Mouse (Mus musculus) CD8-positive naive resting alpha-beta T cell, adult 2 months (primary cell): ENCODE results near the gene Dok4.

Experiments
- DNase-seq, 2 experiments: peaks; one replicate each; pipeline ENCODE4 v3.0.0; 2022; ENCODE audit warnings: low read depth in 2 of 2, low spot score in 2 of 2

The Dok4 gene

DNA sequence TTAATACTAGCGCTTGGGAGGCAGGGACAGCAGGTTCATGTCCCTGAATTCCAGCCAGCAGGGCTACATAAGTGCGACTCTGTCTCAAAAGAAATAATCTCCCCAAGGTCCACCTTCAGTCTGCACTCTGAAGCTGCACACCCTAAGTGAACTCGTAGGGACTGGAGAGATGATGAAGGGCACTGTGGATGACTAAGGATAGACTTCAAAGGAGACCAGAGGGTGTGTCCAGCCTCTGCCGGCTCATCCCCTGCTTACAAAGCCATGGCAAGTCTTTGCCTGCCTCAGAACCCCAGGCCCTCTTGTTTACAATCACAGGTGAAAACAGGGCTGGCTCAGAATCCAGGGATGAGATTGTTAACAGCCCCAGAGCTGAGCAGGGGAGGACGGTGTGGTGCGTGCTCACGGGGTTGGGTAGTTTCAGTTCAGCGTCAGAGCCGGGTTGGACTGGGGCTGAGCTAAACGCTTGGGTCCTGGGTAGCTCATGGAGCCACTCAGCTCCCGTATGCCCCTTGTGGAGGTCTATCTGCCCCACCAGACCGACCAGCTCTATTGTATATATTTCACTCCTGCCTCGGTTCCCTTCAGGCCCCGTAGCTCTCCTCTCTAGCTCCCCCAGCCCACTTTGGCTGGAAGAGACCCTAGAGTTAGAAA is 12.4 kb upstream of the Dok4 start:
- no peak for DNase-seq

DNA sequence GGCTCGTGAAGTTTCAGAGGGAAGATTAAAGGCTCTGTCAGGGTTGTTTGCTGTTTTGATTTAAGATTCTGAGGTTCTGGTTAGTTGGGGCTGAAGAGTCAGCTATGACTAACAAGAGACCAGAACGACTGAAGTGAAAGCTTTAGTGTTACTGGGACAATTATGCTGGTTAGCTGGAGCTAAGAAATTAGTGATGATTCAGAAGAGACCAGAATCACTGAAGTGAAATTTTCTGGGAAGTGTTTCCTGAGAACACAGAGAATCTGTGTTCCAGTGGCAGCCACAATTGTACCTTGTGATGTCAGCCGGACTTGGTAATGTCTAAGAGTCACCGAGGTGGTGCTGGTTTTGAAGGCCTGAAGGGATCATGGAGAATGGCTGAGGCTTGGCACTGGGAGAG is 4.6 kb upstream of the Dok4 start:
- no peak for DNase-seq

DNA sequence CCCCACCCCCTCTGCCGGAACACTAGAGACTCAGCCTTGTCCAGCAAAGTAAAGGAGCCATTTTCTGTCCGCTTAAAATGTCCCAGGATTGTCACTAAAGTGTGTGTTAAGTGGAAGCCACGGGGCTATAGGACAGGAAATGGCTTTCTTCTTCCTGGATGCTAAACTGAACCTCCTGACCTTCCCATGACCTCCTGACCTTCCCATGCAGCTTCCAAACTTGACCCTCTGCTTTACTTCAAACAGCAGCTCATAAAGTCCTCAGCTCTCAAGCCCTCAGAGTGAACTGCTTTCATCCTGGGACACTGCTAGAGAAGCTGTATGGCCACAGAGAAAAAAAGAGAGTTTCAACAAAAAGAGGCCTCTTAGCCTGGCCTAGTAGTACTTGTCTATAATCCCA is 690 bp upstream of the Dok4 start:
- DNase-seq, result no peak

DNA sequence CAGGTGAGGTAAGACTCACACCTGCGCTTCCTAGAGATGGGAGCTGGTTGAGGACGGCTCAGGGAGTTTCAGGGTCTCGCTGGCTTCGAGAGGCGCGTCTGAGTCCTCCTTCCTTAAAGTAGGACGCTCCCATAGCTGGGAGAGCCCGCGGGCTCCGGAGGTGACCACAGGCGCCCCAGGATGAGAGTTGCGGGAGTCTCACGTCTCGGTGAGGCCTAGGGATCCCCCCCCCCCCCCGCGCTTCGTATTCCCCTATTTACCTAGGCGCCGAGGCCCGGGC is 319 bp downstream of the Dok4 start:
- no peak for DNase-seq

DNA sequence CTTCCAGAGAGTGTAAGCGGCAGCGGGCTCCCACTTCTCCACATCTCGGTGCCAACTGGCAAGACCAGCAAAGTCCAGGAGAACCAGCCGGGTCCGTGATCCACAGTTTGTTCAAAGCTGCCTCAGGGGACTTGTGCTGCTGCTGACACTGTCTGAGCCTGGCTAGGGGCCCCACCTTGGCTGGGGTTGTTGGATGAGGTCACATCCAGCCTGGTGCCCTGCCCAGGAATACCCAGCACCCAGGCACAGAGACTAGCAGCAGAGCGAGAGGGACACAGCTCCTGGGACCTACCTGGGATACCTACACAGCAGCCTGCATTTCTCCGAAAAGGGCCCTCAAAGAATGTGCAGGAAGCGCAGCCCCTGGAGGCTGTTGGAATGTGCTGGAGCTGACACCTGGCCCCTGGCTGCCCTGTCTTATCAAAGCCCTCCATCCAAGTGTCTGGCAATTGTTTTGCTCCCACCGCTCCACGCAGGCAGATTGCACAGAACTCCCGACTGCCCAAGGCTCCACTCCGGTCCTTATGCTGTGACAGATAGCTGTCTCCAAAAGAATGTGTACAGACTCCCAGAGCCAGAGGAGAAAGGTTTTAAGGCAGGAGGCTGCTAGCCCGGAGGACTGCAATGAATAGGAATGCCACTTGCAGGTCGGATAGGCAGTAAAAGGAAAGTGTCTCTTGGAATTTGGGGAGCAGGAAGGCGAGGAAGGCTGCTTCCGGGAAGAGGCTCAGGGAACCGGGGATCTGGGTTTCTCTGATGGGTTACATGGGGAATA is 847 bp downstream of the Dok4 start:
- DNase-seq, result no peak

DNA sequence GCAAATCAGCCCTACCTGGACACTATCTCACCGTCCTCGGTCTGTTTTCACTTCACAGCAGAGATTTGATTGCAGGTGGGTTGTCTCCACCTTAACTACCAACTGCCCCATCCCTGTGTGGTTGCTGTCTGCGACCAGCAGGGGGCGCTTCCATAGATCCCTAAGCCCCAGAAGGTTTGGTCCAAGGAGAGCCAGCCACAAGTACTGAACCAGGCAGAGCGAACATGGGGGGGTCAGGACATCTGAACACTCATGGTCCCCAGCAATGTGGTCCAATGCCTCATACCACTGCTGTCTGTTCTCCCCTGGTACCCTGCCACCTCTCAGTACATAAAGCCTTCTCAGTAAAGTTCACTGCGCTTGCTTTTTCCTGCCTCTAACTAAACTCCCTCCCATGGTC is 1.8 kb downstream of the Dok4 start:
- DNase-seq, result peak; percentile 61 to 63

DNA sequence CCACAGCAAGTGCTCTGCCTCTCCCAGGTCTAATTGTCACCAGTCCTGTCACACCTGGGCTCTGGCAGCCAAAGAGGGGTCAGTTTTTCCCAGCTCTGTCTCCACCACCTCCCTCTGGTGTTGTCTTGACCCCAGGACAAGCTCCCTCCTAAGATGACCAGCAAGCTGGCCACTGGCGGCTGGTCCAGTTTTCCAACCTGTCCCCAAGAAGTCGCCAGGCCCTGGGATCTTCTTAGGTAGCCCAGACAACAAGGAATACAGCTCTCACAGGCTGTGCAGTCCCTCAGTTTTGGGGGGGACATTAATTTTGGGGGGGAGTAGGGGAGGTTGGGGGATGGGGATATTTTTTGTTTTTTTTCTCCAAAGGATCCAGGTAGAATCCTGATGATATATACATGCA is 3.6 kb downstream of the Dok4 start:
- DNase-seq, result no peak

DNA sequence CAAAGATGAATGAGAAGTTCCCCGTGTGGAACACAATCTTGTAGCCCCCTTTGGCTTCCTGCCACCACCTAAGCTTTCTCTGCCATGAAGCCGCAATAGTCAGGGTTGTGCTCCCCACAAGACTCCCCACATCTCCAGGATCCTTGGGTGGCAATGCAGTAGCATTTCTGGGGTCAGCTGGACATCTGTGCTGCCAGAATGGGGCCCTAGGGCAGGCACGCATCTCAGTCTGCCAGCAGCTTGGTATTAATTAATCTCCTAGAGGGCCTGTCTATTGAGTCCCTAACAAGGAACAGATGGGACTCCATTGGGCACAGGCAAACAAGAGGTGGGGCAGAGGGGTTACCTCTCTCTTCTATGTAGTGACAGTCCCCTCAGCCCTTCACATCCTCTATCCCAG is 4.0 kb downstream of the Dok4 start:
- DNase-seq, result no peak

DNA sequence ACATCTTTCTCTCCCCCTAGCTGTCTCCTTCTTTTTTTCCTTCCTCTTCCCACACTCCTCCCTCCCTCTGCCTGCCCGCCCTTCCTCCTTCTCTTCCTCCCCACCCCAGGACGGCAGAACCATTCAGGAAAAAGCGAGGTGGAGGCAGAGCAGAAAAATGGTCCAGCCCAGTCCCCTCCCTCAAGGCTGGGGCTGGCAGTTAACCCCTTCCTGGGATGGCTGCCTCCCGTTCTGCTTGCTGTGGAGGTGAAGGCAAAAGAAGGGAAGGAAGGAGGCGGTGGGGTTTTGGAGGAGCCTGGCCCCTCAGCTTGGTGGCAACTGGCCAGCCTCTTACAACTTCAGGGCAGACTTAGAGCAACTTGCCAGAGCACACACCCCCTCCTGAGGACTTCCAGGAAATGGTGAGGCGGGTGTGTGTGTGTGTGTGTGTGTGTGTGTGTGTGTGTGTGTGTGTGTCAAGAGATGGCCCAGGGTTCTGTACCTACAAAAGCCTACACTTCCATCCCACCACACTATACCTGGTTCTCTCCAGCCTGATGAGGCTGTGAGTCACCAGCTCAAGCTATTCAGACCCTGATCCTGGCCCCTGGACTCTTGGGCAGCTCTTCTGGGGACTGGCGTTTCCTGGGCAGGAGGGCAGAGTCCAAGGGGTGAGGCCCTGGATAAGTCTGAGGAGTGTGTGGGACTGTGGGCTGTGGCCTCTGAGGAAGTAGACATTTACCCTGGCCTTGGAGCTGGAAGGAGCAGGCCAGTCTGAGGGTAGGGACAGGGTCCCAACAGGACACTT is 4.8 kb downstream of the Dok4 start:
- peak in 1 of 2 experiments; percentile 29 for DNase-seq

DNA sequence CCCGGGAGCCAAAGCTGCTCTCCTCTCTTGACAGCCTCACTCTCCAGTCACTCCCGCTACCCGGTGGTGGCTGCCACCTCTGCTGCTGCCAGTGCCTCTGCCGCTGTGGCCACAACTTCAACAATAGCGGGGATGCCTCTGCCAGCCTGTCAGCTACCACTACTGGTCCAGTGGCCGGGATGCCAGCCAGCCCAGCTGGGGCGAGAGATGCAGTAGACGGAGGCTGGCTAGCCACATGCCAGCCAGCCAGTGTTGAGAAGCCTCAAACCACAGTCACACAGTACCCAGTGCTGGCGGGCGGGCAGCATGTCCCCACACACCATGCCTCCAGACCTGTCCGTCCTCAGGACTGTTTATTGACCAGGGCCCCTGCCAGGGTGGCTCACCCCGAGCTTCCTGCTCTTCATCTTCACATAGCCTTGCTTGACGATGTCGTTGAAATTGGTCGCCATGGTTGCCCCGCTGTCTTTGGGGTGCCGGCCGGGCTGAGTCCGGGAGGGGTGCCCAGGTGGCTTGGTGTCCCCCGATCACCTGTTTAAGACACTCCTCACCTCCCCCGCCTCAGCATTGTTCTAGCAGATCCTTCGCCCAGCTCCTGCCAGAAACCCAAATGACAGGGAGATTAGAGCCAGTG is 5.5 kb downstream of the Dok4 start:
- DNase-seq, result no peak

DNA sequence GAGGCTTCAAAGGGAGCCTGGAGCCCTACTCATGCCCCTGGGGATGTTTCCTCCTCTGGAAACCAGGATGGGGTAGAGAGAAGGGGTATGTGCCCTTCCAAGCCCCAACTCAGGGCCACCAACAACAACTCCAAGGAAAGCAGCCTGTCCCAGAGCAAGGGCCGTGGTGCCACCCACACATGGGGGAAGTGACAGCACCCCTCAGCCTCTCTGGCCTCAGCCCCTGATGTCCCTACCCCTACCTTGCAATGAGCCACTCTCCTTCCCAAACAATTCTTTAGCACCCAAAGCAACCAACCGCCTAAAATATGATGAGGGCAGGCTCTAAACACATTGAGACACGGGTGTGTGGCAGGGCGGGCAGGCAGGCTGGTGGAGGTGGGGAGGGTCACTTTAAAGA is 6.1 kb downstream of the Dok4 start:
- DNase-seq, result no peak

DNA sequence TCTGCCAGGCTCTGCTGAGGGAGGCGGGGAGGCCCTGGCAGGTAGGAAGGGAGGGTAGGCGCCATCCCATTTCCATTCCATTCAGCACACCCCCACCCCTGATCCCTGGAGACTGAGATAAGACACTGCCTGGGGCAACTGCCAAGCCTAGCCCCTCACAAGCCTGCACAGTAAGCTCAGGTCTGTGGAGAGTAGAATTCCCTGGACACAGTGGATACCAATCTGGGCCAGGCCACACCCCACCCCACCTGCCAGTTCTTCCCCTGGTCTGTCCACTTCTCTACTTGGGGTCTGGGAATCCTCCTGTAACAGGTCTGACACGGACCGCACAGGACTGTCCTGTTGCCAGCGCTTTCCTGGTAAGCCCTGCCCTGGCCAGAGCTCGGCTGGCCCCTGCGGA is 7.0 kb downstream of the Dok4 start:
- no peak for DNase-seq

DNA sequence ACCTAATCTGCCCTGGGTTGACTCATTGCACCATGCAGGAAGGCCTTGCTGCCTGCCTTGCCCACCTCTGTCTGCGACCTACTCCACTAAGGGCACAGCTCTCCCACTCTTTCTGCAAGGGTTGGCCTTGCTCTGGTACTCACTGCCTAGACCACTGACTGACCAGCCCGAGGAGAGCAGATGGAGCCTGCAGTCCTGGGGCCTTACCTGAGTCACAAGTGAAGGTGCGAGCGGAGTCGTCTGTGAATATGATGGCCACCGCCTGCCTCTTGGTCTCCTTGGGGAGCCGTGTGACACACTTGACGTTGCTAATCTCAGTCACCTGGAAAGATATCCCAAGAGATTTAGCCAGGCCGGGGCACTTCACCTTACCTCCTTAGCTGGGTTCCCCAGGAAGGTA is 9.2 kb downstream of the Dok4 start:
- no peak for DNase-seq

DNA sequence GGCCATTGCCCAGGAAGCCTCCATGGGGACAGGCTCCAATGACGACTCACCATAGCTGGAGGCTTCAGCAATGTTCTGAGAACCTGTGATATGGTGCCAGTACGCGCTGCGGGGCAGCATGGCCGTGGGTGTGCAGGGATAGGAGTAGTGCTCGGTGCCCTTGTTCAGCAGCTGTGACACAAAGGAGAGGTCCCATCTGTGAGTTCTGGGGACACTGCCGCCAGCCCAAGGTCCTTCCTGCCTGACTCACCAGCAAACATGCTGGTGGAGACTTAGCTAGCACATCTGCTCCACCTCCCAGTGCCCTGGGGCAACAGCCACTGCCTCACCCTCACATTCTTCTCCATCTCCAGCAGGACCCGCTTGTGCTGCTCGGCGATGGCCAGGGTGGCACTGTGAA is 10.8 kb downstream of the Dok4 start:
- DNase-seq, result no peak

DNA sequence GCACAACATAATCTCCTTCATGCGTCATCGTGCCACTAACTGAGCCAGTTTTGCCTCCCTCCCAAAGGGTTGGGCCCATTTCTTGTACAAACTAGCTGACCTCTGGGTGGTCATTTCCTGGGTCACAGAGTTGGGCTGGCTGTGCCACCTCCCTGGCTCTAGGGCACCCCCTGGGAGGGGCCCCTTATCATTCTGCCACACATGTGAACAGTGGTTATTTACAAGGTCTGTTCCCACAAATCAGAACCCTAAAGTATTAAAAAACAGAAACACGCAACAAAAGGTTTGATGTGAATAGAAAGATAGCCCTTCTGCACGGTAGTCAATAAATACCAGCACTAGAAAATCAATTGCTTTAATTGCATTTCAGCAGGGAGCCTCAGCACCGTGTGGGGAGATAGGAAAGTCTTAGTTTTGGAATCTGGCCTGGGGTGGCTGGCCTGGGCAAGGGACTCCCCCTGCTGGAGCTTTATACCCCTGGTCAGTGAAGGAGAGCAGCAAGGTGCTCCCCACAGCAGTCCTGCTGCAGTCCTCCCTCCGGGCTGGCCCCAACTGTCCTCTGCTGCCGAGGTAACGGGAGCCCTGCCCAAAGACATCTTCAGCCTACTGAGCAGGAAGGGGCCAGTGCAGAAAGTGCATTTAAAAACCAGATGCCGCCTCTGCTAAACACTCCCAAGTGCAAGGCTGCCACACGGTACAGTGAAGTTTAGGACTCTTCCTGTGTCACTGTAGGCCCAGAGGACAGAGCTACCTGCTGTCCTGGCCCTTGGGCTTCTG is 12.0 kb downstream of the Dok4 start:
- no peak for DNase-seq

DNA sequence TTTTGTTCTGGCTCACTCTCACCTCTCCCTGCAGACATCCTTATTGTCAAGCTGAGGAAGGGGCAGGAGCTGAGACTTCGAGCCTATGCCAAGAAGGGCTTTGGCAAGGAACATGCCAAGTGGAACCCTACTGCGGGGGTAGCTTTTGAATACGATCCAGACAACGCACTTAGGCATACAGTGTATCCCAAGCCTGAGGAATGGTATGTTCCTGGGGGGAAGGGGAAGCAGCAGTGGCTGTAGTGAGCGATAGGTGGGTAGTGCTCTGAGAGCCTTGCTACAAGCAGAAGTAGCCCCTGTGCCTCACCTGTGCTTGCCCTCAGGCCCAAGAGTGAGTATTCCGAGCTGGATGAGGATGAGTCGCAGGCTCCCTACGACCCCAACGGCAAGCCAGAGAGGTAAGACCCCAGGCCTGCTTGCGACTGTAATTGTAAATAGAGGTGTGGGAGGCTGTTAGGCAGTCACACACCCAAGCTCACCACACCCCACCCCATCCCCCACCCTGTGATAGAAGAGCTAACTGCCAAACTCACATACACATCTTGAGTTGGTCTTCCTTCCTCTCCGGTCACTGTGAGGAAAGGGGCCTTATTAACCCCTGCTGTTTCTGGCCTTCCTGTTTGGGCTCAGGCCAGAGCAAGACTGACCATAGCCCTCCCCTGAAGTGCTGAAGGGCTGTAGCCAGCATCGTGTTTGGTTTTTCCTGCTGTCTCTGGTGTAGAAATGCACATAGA is 13.5 kb downstream of the Dok4 start:
- no peak for DNase-seq

DNA sequence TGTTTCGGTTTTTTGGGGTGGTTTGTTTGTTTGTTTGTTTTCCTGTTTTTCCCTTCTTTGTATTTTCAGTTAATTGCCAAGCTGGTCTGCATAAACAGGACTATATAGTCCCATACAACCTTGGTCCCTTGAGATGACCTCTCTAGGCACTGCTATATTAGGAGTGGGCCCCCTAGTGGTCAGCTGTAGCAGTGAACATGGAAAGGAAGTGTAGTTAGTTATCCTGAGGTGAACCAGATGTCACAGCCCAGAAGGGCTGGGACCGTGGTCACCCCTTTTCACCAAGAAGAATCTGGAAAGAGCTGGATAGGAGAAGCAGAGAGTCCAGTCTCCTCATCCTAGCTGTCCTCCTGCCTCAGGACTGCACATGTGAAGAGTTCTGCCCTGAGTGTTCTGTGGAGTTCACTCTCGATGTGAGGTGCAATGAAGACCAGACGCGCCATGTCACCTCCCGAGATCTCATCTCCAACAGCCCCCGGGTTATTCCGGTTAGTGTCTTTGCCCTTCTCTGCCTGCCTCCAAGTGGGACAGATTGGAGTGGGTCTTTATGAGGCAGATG is 14.7 kb downstream of the Dok4 start:
- DNase-seq, result peak; percentile 58 to 64

DNA sequence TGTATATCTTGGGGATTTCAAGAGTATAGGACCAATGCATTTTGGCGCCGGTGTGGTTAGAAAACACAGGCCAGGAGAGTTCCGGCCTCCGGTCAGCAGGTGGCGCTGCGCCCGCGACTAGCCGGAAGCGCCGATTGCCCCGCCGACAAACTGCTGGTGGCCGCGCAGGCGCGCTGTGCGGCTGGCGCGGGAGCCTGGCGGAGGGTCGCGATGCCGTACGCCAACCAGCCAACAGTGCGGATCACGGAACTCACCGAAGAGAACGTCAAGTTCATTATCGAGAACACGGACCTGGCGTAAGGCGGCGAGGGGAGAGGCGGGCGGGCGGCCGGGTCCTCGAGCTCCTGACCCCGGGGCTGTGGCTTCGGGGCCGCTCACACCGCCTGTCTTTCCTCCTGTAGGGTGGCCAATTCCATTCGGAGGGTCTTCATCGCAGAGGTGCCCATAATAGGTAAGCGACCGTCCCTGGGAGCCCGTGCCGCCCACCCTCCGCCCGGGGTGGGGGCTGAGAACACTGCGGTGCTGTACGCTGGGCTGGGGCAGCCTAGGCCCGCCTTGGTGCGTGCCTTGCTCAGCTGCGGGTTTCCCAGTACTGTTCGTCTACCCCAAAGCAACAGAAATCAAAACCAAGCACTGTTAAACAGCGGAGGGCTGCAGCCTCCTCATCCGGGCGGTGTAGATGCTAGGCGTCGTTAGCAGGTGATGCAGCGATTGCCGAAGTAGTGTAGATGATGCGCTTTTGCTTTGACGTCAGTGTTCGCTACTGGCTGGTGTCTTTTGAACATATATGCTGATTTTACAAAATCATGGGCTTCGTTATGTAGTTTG is 18.6 kb downstream of the Dok4 start, which contains the start of gene Polr2c:
Gene Polr2c (plus strand): TSS at position 105 of the 828 bp plus-strand sequence.
- peak; percentile 87 to 88 for DNase-seq

DNA sequence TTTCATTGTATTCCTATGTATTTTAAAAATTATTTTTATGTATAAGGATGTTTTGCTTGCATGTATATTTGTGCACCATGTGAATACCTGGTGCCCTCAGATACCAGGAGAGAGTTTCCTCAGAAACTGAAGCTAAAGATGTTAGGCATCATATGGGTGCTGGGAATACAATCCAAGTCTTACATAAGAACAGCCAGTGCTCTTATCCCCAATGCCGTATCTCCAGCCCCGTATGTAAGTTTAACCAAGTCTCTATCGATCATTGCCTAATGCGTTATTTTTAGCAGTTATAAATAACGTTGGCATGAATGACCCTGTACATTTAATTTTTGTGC is 19.2 kb downstream of the Dok4 start:
- DNase-seq, result no peak
